Mouse (Mus musculus) layer of hippocampus, postnatal 25 days (tissue): ENCODE measurements around the gene Dnase1l3. TPM values are rescaled to one million over a fixed set of nuclear protein-coding genes. Genes with fewer than 3 reads are reported as not detected.
A peak's percentile ranks its signal among the peaks of the same experiment; 100 is the strongest.

ENCODE experiments used
- DNase-seq, 2 experiments: peaks; one replicate each; pipeline ENCODE4 v3.0.0; 2022; ENCODE audit warnings: mixed read lengths in 2 of 2, low spot score in 1 of 2; ENCODE audit errors: extremely low spot score in 1 of 2
- total RNA-seq, 2 experiments: library from RNA; stranded (reverse); gene quantifications; 2 replicates each; pipeline ENCODE4 v1.2.3; 2021

Gene Dnase1l3
- total RNA-seq, 2 experiments from 2014 or later: 0.07 TPM; not detected in 1

DNA sequence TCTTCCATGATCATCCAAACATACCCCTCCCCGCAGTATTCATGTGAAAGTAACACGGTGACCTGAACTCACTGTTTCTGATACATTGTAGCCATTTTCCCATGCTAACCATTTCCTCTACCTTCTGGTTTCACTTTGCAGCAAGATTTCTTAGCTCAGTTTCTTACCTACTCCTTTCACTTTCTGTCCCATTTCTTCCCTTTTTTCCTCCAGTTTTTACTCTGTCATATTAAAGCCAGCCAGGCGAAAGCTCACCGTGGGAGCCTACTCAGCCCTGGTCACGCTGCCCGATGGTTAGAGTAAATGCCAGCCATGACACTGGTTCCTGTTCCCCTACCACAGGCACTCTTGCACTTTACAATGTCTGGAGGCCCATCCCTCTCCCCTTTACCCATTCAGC is 7.5 kb downstream of the Dnase1l3 start:
- DNase-seq: no peak

DNA sequence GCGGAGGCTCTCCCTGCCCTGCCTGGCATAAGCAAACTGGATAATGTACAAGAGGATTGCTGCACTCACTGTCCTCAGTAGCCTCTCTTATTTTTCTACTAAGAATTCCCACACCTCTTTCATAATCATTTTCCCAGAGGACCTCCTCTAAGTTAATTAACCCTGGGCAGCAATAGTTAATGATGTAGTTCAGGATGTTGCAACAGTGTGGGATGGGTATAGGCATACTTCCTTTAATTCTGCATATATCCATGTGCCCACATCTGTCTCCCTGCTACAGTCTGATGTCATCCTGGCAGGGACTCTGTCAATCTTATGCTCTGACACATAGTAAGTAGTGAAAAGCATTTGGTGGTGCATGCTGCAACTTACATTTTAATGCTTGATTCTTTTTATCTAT is 13.1 kb downstream of the Dnase1l3 start:
- no peak for DNase-seq

DNA sequence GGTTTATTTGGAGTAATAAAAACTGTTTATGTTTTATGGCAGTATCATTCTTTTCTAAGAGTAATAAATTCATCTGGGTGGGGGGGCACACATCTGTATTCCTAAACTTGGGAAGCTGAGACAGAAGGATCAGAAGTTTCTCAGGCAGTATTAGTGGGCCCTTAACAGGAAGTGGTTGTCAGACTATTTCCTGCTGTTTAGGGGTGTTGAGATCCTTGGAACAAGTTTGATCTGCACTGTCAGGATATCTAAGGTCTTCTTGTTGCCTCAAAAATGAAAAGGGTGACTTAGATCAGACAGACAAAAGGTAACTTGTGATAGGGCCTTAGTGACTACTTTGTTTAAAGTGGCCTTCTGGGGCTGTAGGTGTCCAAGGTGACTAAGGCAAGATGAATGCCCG is 16.2 kb downstream of the Dnase1l3 start:
- DNase-seq: no peak

DNA sequence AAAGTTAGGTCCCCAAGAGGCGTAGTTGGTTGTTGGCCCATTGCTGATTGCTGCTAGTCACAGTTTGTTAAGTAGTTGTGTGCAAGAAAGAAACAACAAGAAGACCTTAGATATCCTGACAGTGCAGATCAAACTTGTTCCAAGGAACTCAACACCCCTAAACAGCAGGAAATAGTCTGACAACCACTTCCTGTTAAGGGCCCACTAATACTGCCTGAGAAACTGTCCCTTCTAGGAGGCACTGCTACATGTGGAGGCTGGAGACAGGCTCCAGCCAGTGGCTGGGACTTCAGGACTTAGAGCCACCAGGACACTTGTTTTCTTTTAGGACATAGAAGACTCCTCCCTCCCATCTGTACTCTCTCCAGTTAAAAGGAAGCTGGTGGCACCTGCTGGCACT is 16.9 kb downstream of the Dnase1l3 start:
- DNase-seq: no peak

DNA sequence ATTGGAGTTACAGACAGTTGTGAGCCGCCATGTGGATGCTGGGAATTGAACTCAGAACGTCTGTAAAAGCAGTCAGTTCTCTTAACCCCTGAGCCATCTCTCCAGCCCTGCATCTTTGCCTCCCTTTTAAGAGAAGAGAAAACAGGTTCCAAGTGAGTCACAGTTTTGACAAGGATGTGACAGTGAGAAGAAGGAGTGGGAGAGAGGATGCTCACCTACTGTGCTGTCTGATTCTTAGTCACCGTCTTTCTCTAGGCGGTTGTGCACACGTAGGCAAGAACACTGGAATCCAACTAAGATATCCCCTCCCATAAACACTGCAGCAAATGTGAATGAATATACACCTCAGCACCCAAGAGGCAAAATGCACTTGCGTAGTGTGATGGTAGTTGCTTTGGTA is 19.2 kb downstream of the Dnase1l3 start:
- no peak for DNase-seq

DNA sequence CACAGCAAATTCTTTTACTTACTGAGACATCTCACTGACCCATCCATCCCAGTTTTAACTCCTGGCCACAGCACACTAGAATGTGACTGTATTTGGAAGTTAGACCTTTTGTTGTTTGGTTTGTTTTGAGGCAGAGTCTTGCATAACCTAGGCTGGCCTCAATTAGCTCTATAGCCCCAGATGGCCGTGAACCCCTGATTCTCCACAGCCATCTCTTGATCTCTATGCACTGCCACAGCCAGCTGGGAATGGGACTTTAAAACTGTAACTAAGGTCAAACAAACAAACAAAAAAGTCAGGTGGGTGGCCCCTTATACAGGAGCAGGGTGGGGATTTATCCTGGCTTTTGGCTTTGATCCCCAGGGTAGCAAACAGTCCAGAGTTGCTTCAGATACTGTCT is 19.7 kb downstream of the Dnase1l3 start:
- no peak for DNase-seq

DNA sequence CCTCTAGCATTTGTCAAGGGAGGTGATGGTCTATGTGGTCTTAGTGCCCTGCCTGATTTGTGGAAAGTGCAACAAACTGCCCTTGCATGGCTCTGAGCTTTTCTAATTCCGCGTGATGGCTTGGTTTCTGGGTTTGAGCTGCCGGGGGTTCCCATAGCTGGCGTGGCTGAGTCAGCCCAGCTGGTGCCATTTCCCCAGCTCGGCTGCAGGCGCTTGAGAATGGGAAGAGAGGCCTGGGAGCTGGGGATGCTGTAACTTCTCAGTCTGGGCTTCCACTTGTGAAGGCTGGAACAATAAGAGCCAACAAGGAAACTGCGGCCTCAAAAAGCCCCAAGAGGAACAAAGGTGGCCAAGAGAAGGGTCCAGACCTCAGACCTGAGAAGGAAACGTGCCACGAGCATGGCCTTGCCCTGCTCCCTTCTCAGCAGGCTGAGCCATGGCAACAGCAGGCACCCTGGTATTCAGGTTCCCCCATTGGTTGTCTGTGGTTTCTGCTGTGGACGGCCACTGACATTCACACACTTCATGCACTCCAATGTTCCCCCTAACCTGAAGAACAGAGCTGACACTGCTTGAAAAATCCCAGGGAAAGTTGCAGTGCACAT is 22.4 kb downstream of the Dnase1l3 start:
- no peak for DNase-seq

DNA sequence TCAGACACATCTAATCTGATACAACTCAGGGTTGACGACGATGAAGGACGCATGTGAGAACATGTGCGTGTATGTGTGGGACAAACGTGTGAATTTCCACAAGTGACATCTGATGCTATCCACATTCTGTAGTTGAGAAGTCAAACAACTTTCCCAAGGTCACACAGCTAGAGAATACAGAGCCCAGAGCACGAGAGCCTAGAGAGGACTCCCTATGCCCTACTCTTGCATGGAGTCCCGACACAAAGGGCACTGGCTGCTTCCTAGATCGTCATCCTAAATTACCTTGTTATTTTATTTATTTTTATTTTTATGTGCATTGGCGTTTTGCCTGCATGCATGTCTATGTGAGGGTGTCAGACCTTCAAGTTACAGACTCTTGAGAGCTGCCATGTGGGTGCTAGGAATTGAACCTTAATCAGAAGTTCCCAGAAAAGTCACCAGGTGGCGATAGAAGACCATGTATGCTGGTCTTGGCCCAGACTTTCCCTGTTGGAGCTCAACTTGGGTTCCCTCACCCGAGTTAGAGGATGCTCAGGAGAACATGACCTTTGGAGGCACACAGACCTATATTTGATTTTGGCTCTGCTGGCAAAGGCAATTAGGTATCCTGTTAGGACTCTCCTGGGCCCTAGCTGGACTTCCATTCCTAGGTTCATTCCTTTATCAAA is 30.0 kb downstream of the Dnase1l3 start:
- peak; percentile 39 to 80 for DNase-seq

DNA sequence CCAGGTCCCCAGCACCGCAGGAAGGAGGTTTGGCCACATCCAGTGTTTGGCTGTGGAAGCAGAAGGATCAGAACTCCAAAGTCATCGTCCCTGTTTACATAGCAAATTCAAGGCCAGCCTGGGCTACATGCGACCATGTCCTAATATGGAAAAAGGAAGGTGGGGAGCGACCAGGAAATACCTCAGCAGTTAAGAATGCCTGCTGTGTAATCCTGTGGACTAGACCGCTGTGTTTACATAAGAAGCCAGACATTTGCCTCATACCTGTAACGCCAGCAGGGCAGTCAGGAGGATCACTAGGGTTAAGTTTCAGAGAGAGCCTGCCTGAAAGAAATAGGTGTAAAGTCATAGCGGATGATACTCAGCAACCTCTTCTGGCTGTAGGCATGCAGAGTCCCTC is 31.2 kb downstream of the Dnase1l3 start:
- DNase-seq: no peak

DNA sequence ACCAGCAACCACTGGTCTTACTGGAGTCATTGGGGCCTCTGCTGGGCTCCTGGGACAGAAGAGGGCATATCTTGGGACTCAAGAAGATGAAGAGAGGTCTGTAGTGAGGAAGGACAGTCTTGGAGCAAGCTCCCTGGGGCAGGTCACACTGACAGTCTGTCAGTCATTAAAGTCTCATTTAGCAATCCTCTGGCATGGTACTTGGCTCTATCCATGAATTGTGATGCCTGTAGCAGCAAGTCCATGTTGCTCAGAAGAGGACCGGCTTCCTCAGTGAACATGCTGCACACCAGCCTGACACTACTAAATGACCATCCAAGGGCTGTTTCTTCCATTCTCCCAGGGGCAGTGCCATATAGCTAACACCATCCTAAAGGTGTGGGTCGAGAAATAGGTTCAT is 31.7 kb downstream of the Dnase1l3 start:
- no peak for DNase-seq

DNA sequence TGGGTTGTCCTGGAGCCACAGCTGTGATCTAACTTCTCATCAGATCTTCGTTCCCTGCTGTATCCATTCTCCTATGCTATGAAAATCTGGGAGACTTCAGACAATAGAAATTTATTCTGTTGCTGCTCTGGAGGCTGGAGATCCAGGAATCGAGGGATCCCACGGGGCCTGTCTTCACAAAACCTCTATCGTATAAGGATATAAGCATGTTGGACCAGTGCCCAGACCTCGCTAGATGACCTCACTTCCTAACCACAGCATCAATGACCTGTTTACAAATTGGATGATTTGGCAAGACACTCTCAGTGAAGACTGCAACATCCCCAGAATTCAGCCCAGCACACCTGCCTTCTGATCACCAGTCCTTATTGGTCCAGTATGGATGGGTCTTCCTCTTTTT is 32.7 kb downstream of the Dnase1l3 start:
- DNase-seq: no peak

DNA sequence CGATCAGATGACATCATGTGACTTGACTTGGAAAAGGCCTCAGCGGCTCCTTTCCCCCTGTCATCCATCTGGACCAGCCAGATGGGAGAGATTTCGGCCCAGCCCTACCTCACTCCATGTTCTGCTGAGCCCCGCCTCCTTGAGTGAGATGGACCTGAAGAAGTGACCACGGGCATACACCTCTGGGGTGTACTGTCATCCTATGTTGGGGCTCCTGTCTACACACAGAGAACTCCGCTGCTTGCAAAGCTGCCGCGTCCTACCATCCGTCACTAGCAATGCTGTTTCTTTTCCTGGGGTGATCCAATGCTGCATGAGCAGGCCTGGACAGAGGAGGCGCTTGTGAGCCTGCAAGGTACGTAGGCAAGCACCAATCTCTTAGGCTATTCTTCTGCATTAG is 33.8 kb downstream of the Dnase1l3 start:
- peak in 1 of 2 experiments; percentile 43 for DNase-seq

DNA sequence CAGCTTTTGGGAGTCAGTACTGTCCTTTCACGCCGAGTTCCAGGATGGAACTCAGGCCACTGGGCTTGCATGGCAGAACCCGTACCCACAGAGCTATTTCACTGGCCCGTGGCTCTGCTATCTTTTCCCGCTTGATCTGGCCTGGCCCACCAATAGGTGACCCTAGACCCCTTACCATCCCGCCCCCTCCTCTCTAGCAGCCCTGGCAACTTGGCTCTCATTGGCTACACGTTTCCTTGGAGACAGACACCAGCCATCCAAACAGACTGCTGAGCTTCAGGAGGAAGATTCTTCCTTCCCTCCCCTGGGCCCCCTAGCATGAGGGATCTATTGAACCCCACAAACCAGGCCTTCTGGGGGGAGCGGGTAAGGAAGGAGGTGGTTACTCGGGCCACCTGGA is 37.3 kb downstream of the Dnase1l3 start, which contains the start of gene Gm45521:
Gene Gm45521 (plus strand): TSS at position 240 of the 400 bp plus-strand sequence.
- no peak for DNase-seq

DNA sequence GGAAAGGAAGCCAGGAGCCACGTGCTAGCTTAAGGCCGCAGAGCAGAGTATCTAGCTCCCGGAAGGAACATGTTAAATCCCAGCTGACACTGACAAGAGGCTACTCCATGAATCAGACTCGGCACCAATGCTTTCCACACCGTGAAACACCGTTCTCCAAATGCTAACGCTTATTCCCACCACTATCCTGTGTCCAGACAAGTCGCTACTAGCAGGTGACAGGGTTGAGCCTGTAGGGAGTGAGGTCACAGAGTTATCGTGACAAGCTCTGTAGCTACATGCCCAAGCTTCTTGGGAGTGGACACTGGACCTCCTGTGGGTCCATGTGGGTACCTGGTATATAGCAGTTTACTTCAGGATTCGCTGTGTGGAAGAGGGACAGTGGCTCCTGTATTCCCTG is 37.9 kb downstream of the Dnase1l3 start:
- DNase-seq: no peak

DNA sequence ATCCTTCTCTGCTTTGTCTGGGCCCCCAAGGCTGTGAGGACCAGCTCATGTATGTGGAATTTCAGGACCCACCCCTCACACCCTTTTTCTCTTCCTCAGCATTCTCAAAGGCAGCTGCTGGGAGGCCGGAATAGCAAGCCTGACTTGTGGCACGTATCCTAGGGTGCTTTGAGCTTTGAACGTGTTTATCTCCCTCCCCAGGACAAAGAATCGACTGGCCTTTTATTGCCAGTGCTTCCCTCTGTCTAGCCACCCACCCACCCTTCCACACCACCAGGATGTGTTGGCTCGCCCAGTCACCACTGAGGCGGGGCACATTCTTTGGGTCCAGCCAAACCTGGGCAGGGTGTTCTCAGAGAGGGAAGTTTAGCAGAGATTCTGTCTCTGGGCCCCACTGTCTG is 40.3 kb downstream of the Dnase1l3 start:
- DNase-seq: no peak

DNA sequence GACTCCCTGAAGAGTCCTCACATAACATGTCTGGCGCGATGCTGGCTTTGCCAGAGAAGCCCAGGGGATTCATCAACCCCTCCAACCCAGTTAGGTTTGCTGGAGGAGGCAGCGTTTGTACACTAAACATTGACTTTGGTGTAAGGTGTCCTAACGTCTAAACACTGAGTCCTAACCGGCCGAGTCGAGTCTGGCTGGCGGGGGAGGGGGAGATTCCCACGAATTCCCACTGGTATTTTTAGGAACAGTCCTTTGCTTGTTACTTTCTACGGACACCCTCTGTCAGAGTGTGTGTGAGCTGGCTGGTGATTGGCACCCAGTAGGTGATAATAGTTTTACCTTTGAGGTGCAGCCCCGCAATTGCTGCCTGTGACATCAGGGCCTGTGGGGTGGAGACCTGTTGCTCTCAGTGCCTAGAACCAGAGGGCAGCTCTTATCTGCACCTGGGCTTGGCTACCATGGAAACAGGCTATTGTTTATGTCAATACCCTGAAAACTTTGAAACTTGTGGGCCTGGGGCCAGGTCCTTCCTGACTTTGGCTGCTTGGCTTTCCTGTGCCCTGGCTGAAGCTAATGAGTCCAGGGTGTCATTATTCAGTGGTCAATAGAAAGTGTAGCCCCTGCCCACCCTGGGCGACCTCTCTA is 41.6 kb downstream of the Dnase1l3 start:
- DNase-seq: no peak

DNA sequence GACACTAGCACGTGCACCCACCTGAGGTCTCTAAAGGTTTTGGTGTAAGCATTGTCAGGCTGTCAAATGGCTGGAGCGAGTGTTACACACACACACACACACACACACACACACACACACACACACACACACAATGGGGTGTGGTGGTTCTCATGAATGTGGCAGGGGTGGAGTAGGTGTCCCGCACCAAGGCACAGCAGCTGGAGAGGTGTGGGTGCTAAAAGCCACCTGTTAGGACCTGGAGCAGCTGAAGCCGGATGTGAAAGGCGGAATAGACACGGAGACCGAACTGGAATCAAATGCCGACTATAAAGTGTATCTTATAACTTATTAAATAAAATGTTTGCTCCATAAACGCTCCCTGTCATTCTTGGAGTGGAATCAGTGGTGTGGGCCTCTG is 43.1 kb downstream of the Dnase1l3 start:
- DNase-seq: no peak

DNA sequence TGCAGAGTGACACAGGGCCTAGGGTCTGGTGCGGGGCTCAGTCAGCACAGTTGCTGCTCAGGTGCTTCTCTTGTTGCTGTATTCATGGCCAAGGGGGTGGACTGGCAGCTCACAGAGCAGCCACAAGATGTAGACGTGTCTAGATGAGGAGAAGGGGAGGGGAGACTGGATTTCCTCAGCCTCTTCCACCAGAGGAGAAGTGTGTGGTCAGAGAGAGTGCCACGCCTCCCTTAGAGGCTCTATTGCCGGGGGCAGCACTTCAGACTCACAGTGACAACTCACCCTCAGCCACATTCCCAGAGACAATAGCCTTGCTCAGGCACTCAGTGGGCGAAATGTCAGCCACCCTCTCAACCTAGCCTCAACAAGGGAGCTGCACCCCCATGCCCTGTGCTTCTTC is 49.1 kb downstream of the Dnase1l3 start:
- no peak for DNase-seq

DNA sequence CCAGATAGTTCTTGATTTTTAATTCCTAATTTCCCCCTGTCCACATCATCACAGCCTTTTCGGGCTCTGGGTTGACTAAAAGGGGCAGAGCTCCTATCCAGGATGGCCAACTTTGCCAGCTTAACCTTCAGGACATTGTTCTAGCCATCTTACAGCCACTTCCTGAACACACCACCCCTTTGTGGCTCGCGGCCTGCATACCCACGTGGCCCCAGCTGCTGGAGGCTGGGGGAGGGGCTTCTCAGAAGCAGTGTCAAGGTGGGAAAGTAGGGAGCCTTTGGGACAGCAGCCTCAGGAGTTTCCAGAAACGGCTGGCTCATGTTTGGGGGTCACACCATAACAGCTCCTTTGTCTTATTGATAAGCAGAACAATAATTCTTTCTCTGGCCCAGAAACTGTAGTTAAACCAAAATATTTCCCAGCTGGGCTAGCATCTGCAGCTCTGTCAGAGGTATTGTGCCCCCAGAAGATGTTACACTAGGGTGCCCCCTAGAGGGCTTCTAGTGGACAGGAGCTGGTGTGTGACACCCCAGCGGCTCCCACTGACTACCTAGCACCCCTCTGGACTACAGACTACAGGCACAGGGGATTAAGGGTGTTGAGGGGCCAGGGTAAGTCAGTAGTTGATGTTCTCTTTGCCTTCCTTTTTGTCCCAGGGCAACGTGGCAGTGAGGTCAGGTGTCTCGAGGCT is 49.9 kb downstream of the Dnase1l3 start:
- peak in 1 of 2 experiments; percentile 27 for DNase-seq

DNA sequence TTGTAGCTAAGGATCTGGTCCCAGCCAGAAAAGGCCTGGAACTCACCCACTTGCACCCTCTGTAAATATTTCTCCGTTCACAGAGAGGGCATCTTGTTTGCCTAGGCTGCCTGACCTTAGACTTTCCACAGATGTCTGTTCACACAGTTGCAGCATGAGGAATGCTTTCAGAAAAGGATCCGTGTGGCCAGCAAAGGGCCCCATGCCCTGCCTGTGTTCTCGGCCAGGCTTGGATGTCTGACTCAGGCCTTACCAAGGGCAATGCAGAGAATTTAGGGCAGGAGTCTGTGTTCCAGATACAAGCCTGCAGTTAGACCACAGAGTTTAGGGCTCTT is 50.6 kb downstream of the Dnase1l3 start:
- no peak for DNase-seq

DNA sequence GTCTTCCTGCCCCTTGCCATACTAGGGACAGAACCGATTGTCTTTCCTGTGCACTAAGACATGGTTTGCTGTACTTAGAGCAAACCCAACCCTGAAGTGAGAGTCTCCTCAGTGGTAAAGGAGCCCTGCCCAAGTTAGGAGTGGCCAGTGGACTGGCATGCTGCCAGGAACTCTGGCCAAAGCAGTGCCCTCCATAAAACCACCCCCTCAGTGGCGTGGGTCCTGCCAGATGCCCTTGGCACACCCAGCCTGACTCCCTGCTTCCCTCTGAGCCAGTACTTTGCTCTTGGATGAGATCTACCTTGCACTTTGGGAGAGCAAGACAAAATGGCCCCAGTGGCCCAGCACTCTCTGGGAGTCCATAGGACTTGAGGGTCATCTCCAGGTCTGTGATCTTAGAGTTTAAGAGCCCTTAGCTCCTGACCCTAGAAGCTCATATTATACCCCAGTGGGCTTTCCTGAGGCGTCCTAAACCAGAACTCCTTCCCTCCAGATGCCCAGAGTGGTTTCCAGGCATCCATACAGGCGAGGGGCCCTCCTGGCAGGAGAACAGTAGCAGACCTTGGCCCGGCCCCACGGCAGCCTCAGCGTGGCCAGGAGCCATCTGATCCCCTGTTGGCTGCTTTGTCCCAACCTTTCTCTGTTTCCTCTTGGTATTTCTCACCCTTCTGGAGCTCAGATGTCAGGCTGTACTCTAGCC is 51.1 kb downstream of the Dnase1l3 start:
- peak in 1 of 2 experiments; percentile 34 for DNase-seq
